ENCODE assay signal across 8 mouse cellular contexts in genomic region chr7:19180862-19181429, GRCm38 (mm10). TPM values are rescaled to one million over a fixed set of nuclear protein-coding genes. Genes with fewer than 3 reads are reported as not detected.
A peak's percentile ranks its signal among the peaks of the same experiment; 100 is the strongest.
DNase-seq lines count a peak whose midpoint lies in the region; ATAC-seq and TF ChIP-seq lines count a peak whose summit lies in the region.

No protein-coding gene starts in this region.

- H3K9ac ChIP-seq in ES-Bruce4 (ENCODE audit: low read depth, poor library complexity, severe bottlenecking) = peak overlapping the region; percentile 43
- H3K9ac ChIP-seq in lung, embryonic 16.5 days (ENCODE audit: low read length) = peak overlapping the region; percentile 77

- H3K27me3 ChIP-seq in ES-Bruce4 (ENCODE audit: control insufficient read depth, insufficient read depth, low read length, poor library complexity, severe bottlenecking) = no peaks in the 10 kb centered on the region
- peaks cover 40% of the 10 kb centered on the region for H3K27me3 ChIP-seq in lung, embryonic 16.5 days (ENCODE audit: control insufficient read depth, insufficient read depth, low read depth, low read length)

- TF ChIP-seq CTCF in ES-Bruce4 (IDR thresholded peaks at IDR 0.05; ENCODE audit: low read depth, low read length) = no peak

- peak; percentile 70 for ATAC-seq in lung, embryonic 16.5 days (ENCODE audit: low read depth)

- peak overlapping the region; percentile 82 for H3K4me2 ChIP-seq in lung, embryonic 16.5 days (ENCODE audit: low read depth, low read length)

- H3K4me3 ChIP-seq in ES-Bruce4 (ENCODE audit: low read depth, low read length) = peak overlapping the region; percentile 96
- peak overlapping the region; percentile 68 for H3K4me3 ChIP-seq in lung, embryonic 16.5 days (ENCODE audit: low read length)

- TF ChIP-seq POLR2A in ES-Bruce4 (IDR thresholded peaks at IDR 0.05; ENCODE audit: insufficient read depth, low read length) = peak; percentile 19

- H3K36me3 ChIP-seq in ES-Bruce4 (ENCODE audit: control insufficient read depth, insufficient read depth, low read length, poor library complexity, severe bottlenecking) = no peaks in the 10 kb centered on the region
- no peaks in the 10 kb centered on the region for H3K36me3 ChIP-seq in lung, embryonic 16.5 days (ENCODE audit: control insufficient read depth, insufficient read depth, low read length)

- WGBS in lung, embryonic 16.5 days = under 1% methylated on average over 26 of the region's 27 CpGs

- no peaks in the 10 kb centered on the region for H3K9me3 ChIP-seq in ES-Bruce4 (replicated peaks; ENCODE audit: control insufficient read depth, insufficient read depth, low read length, poor library complexity, severe bottlenecking)
- no peaks in the 10 kb centered on the region for H3K9me3 ChIP-seq in lung, embryonic 16.5 days (ENCODE audit: control insufficient read depth, low read length)

- peak; percentile 71 to 84 for DNase-seq in adrenal gland, postnatal 36 days
- peak; percentile 44 for DNase-seq in heart, adult 8-10 months (ENCODE audit: low spot score)
- DNase-seq in kidney, adult 18-20 months = peak; percentile 58
- peak; percentile 70 for DNase-seq in retina, embryonic 14.5 days (ENCODE audit: low spot score)
- no peak for DNase-seq in adipocyte (ENCODE audit: low spot score)
- DNase-seq in urinary bladder, postnatal 4 days (ENCODE audit: low spot score in 2 of 2) = no peak

- no peaks in the 10 kb centered on the region for H3K4me1 ChIP-seq in ES-Bruce4 (ENCODE audit: control insufficient read depth, insufficient read depth, low read length)
- peaks cover 16% of the 10 kb centered on the region for H3K4me1 ChIP-seq in lung, embryonic 16.5 days (replicated peaks; ENCODE audit: control insufficient read depth, insufficient read depth, low read length)

- H3K27ac ChIP-seq in ES-Bruce4 (ENCODE audit: insufficient read depth, low read length) = peak overlapping the region; percentile 23; the same call in 1 of the 2 replicates
- H3K27ac ChIP-seq in lung, embryonic 16.5 days (ENCODE audit: low read length) = no peak overlapping the region

- TF ChIP-seq EP300 in ES-Bruce4 (IDR thresholded peaks at IDR 0.05; ENCODE audit: insufficient read depth, low read depth, low read length) = 0 out of 2 replicates have a peak, but pooled peaks have one; percentile 37

RNA-seq across cellular contexts. Expression of gene Eml2, which starts 4.7 kb away (rescaled TPM):
- polyA plus RNA-seq in ES-Bruce4 (2011; ENCODE audit: insufficient read depth, insufficient read length, low read depth, missing spikeins) = 63.3 and 64.4 TPM in 2 replicates
- 10 to 100 TPM; 45.2 to 65.2 TPM for total RNA-seq in adrenal gland, postnatal 36 days (2021)
- 10 to 100 TPM; 32.0 to 45.7 (median 35.7) TPM for total RNA-seq in heart, adult 8-10 months (2022)
- polyA plus RNA-seq in lung, embryonic 16.5 days (2015; fragmentation: Nextera tagmentation; extraction: Ambion mirVana) = 11.3 and 12.4 TPM in 2 replicates

RNA-seq across cellular contexts. Expression of gene Gipr, which starts 15.0 kb away (rescaled TPM):
- 1.9 and 3.5 TPM in 2 replicates for polyA plus RNA-seq in ES-Bruce4 (2011; ENCODE audit: insufficient read depth, insufficient read length, low read depth, missing spikeins)
- under 1 TPM; 0.40 to 0.56 TPM for total RNA-seq in adrenal gland, postnatal 36 days (2021)
- under 1 TPM; 0.09 to 0.29 (median 0.26) TPM for total RNA-seq in heart, adult 8-10 months (2022)
- 5.6 and 8.2 TPM in 2 replicates for polyA plus RNA-seq in lung, embryonic 16.5 days (2015; fragmentation: Nextera tagmentation; extraction: Ambion mirVana)

RNA-seq across cellular contexts. Expression of gene Gpr4, which starts 31.4 kb away (rescaled TPM):
- polyA plus RNA-seq in ES-Bruce4 (2011; ENCODE audit: insufficient read depth, insufficient read length, low read depth, missing spikeins) = 3.3 and 5.1 TPM in 2 replicates
- 10 to 100 TPM in 1 of 2 experiments, 1 to 10 TPM in 1; 5.9 to 12.9 TPM for total RNA-seq in adrenal gland, postnatal 36 days (2021)
- total RNA-seq in heart, adult 8-10 months (2022) = 1 to 10 TPM; 3.3 to 8.5 (median 7.4) TPM
- 2.1 and 2.6 TPM in 2 replicates for polyA plus RNA-seq in lung, embryonic 16.5 days (2015; fragmentation: Nextera tagmentation; extraction: Ambion mirVana)

RNA-seq across cellular contexts. Expression of gene Snrpd2, which starts 31.4 kb away (rescaled TPM):
- 92.9 and 94.6 TPM in 2 replicates for polyA plus RNA-seq in ES-Bruce4 (2011; ENCODE audit: insufficient read depth, insufficient read length, low read depth, missing spikeins)
- 100 to 1,000 TPM in 1 of 2 experiments, 10 to 100 TPM in 1; 96.5 to 105 TPM for total RNA-seq in adrenal gland, postnatal 36 days (2021)
- 10 to 100 TPM; 63.5 to 76.4 (median 68.8) TPM for total RNA-seq in heart, adult 8-10 months (2022)
- polyA plus RNA-seq in lung, embryonic 16.5 days (2015; fragmentation: Nextera tagmentation; extraction: Ambion mirVana) = 135 and 144 TPM in 2 replicates

RNA-seq across cellular contexts. Expression of gene Qpctl, which starts 31.9 kb away (rescaled TPM):
- polyA plus RNA-seq in ES-Bruce4 (2011; ENCODE audit: insufficient read depth, insufficient read length, low read depth, missing spikeins) = 4.1 and 4.6 TPM in 2 replicates
- total RNA-seq in adrenal gland, postnatal 36 days (2021) = 10 to 100 TPM; 17.4 to 18.8 TPM
- total RNA-seq in heart, adult 8-10 months (2022) = 1 to 10 TPM; 4.1 to 4.7 (median 4.5) TPM
- 15.4 and 15.7 TPM in 2 replicates for polyA plus RNA-seq in lung, embryonic 16.5 days (2015; fragmentation: Nextera tagmentation; extraction: Ambion mirVana)

Comparison
In these comparisons a context has a peak if more than half of its experiments do, and no peak if none do; other contexts are left out.
1. DNase-seq: peak in adrenal gland, postnatal 36 days (2 of 2), heart, adult 8-10 months (single experiment), kidney, adult 18-20 months (single experiment) and retina, embryonic 14.5 days (single experiment); none in adipocyte (single experiment) and urinary bladder, postnatal 4 days (0 of 2).